Mouse (Mus musculus) hindbrain, embryonic 16.5 days (tissue): ENCODE data around the gene Ptgfrn. TPM values are rescaled to one million over a fixed set of nuclear protein-coding genes. Genes with fewer than 3 reads are reported as not detected.

Experiments used
- ATAC-seq: fragments of 200-750 bp; cut with Nextera tagmentation; 2 replicates; pipeline ENCODE4 v1.8.0; 2017; ENCODE audit warnings: moderate TSS enrichment, moderate library complexity
- H3K27ac ChIP-seq: fragments of 300-500 bp; sonication (generic); 2 replicates; pipeline ENCODE4 v1.5.1; 2014; ENCODE audit warnings: low read depth, mild to moderate bottlenecking, control low read depth, low read length, moderate library complexity
- H3K27me3 ChIP-seq: fragments of 300-500 bp; sonication (generic); replicated peaks from 2 replicates; pipeline ENCODE4 v1.6.1; 2014; ENCODE audit warnings: low read length; ENCODE audit not compliant: control insufficient read depth, insufficient read depth
- H3K36me3 ChIP-seq: fragments of 300-500 bp; sonication (generic); 2 replicates; pipeline ENCODE4 v1.6.1; 2014; ENCODE audit warnings: mild to moderate bottlenecking, low read length, moderate library complexity, mixed read lengths; ENCODE audit not compliant: control insufficient read depth, insufficient read depth
- H3K4me1 ChIP-seq: fragments of 300-500 bp; sonication (generic); 2 replicates; pipeline ENCODE4 v1.6.1; 2014; ENCODE audit warnings: low read depth, low read length; ENCODE audit not compliant: control insufficient read depth, insufficient read depth
- H3K4me2 ChIP-seq: fragments of 300-500 bp; sonication (generic); 2 replicates; pipeline ENCODE4 v1.6.1; 2014; ENCODE audit warnings: mild to moderate bottlenecking, low read length, control low read depth, moderate library complexity
- H3K4me3 ChIP-seq: fragments of 300-500 bp; sonication (generic); 2 replicates; pipeline ENCODE4 v1.5.1; 2014; ENCODE audit warnings: mild to moderate bottlenecking, low read length, control low read depth, moderate library complexity
- H3K9ac ChIP-seq: fragments of 300-500 bp; sonication (generic); 2 replicates; pipeline ENCODE4 v1.6.1; 2014; ENCODE audit warnings: low read depth, mild to moderate bottlenecking, control low read depth, low read length, moderate library complexity
- H3K9me3 ChIP-seq: fragments of 300-500 bp; sonication (generic); 2 replicates; pipeline ENCODE4 v1.6.1; 2014; ENCODE audit warnings: mild to moderate bottlenecking, low read length, moderate library complexity; ENCODE audit not compliant: control insufficient read depth
- WGBS: fragments of 180-500 bp; shearing (Covaris S2); extraction: QIAGEN DNeasy Blood & Tissue Kit; methylation state at CpG from one replicate; pipeline ENCODE4 v1.1.7; 2014; 5-methylcytosine and 5-hydroxymethylcytosine counted together
- polyA plus RNA-seq: library from polyadenylated mRNA; unstranded; fragments of >200 nt; fragmentation: Nextera tagmentation; extraction: Ambion mirVana; gene quantifications from 2 replicates; pipeline ENCODE4 v1.2.1, GENCODE M21; 2015

Gene Ptgfrn
- polyA plus RNA-seq, 1 experiment from 2014 or later = 3.1 TPM

DNA sequence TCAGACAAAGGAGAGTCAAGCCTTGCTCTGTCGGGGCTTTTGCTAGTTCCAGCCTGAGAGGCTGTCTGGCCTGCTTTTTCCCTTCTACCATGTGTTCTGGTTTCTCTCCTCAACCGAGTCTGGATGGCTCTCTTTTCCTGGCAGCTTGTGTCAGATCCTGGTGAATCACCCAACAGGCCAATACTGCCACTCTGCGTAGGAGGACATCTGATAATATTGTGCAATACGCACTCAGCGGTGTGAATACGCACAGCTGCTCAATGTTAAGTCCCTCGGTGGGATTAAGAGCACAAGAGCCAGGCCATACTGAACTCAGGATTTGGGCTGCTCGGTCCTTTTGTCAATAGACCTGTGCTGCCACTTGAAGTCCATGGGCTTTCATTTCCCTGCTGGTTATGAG, 31.8 kb upstream of the Ptgfrn start:
- Histone ChIP-seq H3K4me1 (peaks cover 13% of the 10 kb centered on the region), H3K27me3 (no peaks in the 10 kb centered on the region), H3K4me3 (no peak overlapping the region), H3K9ac (no peak overlapping the region), H3K36me3 (no peaks in the 10 kb centered on the region), H3K9me3 (no peaks in the 10 kb centered on the region), H3K27ac (no peak overlapping the region), H3K4me2 (no peak overlapping the region)
- ATAC-seq = no peak
- whole genome bisulfite sequencing = 86% methylated on average over 8 of the region's 8 CpGs

DNA sequence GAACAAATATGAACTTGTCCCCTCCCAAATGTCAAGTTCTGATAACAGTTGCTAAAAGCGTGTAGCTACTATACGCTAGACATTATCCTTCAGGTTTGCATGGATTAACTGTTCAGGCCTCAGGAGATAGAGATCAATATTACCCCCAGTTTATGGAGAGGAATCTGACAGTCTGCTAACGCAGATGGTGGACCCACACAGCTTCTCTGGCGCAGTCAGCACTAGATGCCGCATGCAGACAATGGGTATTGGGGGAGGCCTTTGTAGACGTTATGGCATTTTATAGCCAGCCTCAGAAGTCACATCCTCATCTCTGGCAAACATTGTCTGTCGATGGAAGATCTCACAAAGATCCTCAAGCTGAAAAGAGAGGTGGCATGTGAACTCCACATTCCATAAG, 29.9 kb upstream of the Ptgfrn start:
- ATAC-seq = no peak
- WGBS = 90% methylated on average over 7 of the region's 7 CpGs
- H3K9ac ChIP-seq = no peak overlapping the region

DNA sequence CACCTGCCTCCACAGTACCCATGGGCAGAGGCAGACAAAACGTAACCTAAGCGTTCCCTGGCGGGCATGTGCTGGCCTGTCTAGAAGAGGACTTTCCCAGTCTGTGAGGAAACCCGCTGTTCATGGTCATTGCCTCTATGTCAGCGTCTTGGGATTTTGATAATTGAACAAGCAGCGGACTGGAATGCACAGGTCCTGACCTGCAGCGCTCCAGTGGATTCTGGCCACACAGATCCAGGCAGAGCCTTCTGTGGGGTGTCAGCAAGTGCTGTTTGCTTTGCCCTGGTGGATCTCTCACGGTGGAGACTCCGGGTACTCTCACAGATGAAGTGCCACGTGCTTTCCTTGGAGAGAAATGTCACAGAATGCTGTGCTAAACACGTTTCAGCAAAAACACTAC, 26.4 kb upstream of the Ptgfrn start:
- no peak overlapping the region for H3K27ac ChIP-seq
- no peaks in the 10 kb centered on the region for H3K27me3 ChIP-seq
- H3K9ac ChIP-seq = no peak overlapping the region
- H3K9me3 ChIP-seq = no peaks in the 10 kb centered on the region
- H3K36me3 ChIP-seq = no peaks in the 10 kb centered on the region
- no peaks in the 10 kb centered on the region for H3K4me1 ChIP-seq
- 36% methylated on average over 11 of the region's 11 CpGs for WGBS
- no peak overlapping the region for H3K4me3 ChIP-seq
- ATAC-seq = peak; percentile 50; the same call in 1 of the 2 replicates
- no peak overlapping the region for H3K4me2 ChIP-seq

More for the DNA sequence above, 29.9 kb upstream of the Ptgfrn start:
- H3K36me3 ChIP-seq = no peaks in the 10 kb centered on the region
- H3K27ac ChIP-seq = no peak overlapping the region
- H3K9me3 ChIP-seq = no peaks in the 10 kb centered on the region
- H3K4me3 ChIP-seq = no peak overlapping the region
- peaks cover 7% of the 10 kb centered on the region; the same call in 1 of the 2 replicates for H3K4me1 ChIP-seq
- no peak overlapping the region for H3K4me2 ChIP-seq
- no peaks in the 10 kb centered on the region for H3K27me3 ChIP-seq

DNA sequence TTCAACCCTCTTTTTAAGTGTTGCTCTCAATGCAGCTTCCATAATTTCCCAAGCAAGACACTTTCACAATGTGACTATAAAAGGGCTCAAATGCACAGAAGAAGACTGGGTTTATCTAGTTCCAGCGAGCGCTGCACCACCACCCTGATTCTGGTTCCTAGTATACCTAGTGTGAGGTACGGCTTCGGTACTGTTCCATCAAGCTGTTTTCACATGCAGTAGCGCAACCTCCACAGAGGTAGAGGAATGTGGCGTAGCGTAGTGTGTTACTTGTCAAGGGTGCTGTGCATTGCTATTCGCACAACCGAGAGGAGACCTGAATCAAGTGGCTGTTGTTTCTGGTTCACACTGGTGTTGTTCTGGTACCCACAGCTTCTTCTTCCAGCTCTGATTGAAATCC, 24.8 kb upstream of the Ptgfrn start:
- Histone ChIP-seq H3K4me1 (no peaks in the 10 kb centered on the region; the same call in 1 of the 2 replicates), H3K36me3 (no peaks in the 10 kb centered on the region), H3K9me3 (no peaks in the 10 kb centered on the region), H3K9ac (no peak overlapping the region), H3K27ac (no peak overlapping the region), H3K4me2 (no peak overlapping the region), H3K27me3 (no peaks in the 10 kb centered on the region), H3K4me3 (no peak overlapping the region)
- 96% methylated on average over 9 of the region's 9 CpGs for WGBS
- no peak for ATAC-seq

DNA sequence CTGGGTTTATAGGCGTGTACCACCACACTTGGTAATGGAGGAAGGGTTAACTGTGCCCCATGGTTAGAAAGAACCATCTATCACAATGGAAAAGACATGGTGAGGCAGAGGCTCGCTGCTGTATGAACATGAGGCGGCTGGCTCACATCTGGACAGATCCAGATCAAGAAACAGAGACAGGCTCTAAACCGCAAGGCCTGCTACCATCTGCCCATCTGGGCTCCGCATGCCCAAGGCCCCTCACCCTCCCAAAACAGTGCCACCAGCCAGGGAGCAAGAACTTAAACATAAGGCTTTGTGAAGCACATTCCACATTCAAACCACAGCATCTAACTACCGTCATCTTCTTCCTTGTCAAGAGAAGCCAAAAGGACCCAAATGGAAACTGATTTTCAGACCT, 22.9 kb upstream of the Ptgfrn start:
- Histone ChIP-seq H3K4me2 (no peak overlapping the region), H3K27ac (no peak overlapping the region), H3K4me3 (no peak overlapping the region), H3K9ac (no peak overlapping the region), H3K9me3 (no peaks in the 10 kb centered on the region), H3K36me3 (no peaks in the 10 kb centered on the region), H3K27me3 (no peaks in the 10 kb centered on the region), H3K4me1 (no peaks in the 10 kb centered on the region; the same call in 1 of the 2 replicates)
- WGBS = 97% methylated on average over 6 of the region's 6 CpGs
- ATAC-seq = no peak

DNA sequence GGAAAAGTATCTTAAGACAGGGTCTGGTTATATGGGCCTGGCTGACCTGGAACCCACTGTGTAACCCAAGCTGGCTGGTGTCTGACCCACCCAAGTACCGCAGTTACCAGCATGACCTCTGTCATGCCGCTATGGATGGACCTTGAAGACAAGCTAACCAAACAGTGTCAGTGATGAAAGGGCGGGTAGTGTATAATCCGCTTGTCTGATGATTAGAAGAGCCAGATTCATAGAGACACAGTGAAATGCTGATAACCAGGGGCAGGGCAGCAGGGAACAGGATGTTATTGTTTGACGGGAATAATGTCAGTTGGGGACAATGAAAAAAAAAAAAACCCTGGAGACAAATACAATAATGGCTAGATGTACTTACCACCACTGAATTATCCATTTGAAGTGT, 21.7 kb upstream of the Ptgfrn start:
- H3K9me3 ChIP-seq = no peaks in the 10 kb centered on the region
- H3K9ac ChIP-seq = no peak overlapping the region
- no peaks in the 10 kb centered on the region; the same call in 1 of the 2 replicates for H3K4me1 ChIP-seq
- H3K4me3 ChIP-seq = no peak overlapping the region
- H3K36me3 ChIP-seq = no peaks in the 10 kb centered on the region
- no peak overlapping the region for H3K27ac ChIP-seq
- ATAC-seq = no peak
- no peak overlapping the region for H3K4me2 ChIP-seq
- no peaks in the 10 kb centered on the region for H3K27me3 ChIP-seq
- 87% methylated on average over 5 of the region's 5 CpGs for WGBS

DNA sequence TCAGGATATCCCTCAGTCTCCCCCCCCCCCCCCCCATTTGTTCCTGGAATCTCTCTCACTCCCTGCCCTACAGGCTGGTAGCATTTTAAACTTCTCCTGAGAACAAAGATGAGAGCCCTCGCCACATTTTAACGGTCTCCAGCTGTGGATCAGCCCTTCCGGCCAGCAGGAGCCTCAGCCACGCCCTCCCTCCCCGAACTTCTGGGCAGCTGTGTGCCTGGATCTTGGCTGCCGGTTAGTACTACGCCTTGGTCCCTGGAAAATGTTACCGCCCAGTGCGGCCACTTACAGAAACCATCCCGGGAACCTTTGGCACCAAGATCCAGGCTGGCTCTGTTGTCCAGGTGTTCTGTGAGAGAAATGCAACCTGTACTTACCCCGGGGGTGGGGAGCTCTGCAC, 20.4 kb upstream of the Ptgfrn start:
- H3K4me1 ChIP-seq = no peaks in the 10 kb centered on the region; the same call in 1 of the 2 replicates
- H3K4me3 ChIP-seq = no peak overlapping the region
- no peaks in the 10 kb centered on the region for H3K9me3 ChIP-seq
- 0 out of 2 replicates have a peak overlapping the region, but pooled peaks have one; percentile 8 for H3K4me2 ChIP-seq
- no peaks in the 10 kb centered on the region for H3K36me3 ChIP-seq
- no peak overlapping the region for H3K9ac ChIP-seq
- ATAC-seq = no peak
- no peaks in the 10 kb centered on the region for H3K27me3 ChIP-seq
- H3K27ac ChIP-seq = no peak overlapping the region; the same call in 1 of the 2 replicates
- 4% methylated on average over 11 of the region's 11 CpGs for WGBS

DNA sequence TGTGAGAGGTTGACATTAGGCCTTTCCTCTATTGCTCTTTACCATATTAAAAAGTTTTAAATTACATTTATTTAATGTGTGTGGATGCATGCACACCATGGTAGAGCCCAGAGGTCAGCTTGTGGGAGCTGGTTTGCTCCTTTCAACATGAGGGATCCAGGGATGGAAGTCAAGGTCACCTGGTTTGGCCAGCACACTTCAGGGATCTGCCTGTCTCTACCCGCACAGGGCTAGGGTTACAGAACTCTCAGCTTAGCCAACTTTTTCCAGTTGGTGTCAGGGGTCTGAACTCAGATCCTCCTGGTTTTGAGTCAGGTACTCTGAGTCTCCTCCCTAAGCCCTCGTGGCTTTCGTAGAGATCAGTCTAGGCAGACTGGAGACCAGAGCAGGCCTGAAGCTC, 19.5 kb upstream of the Ptgfrn start:
- Histone ChIP-seq H3K4me3 (no peak overlapping the region), H3K27me3 (no peaks in the 10 kb centered on the region), H3K9me3 (no peaks in the 10 kb centered on the region), H3K27ac (no peak overlapping the region), H3K36me3 (no peaks in the 10 kb centered on the region), H3K4me1 (no peaks in the 10 kb centered on the region; the same call in 1 of the 2 replicates), H3K4me2 (no peak overlapping the region), H3K9ac (no peak overlapping the region)
- WGBS = 88% methylated on average over 3 of the region's 3 CpGs
- ATAC-seq = no peak

DNA sequence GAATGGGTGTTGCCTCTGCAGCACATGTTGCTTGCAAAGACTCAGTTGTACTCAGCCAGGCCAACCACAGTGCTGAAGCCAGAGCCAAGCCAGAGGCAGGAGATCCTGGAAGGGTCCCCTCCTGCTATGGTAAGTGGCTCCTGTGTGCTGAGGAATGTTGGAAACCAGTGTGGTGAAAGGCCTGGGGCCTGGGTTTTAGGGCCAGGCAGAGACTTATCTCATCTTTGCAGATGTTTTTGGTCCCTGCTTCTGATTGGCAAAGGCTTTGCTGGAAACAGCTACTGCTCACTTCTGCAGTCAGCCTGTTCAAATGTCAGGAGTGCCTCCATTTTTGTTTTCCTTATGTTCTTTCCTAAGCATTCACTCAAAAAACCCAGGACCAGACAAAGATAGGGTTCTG, 19.0 kb upstream of the Ptgfrn start:
- H3K27ac ChIP-seq = no peak overlapping the region
- H3K9me3 ChIP-seq = no peaks in the 10 kb centered on the region
- no peak overlapping the region for H3K4me3 ChIP-seq
- no peaks in the 10 kb centered on the region for H3K36me3 ChIP-seq
- H3K9ac ChIP-seq = no peak overlapping the region
- no peaks in the 10 kb centered on the region; the same call in 1 of the 2 replicates for H3K4me1 ChIP-seq
- no peaks in the 10 kb centered on the region for H3K27me3 ChIP-seq
- no peak for ATAC-seq
- no peak overlapping the region for H3K4me2 ChIP-seq

DNA sequence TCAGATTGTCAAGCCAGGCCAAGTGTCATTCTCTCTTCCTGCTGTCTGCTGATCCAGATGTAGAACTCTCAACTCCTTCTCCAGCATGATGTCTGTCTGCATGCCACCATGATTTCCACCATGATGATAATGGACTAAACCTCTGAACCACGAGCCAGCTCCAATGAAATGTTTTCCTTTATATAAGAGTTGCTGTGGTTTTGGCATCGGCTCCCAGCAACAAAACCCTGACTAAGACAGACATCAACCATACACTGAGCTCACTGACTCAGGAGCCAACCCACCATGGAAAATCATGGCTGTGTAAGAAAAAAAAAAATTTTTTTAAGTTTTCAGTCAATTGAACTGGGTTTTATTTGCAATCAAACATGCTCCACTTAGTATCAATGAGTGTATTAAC, 17.7 kb upstream of the Ptgfrn start:
- Histone ChIP-seq H3K27ac (no peak overlapping the region), H3K9me3 (no peaks in the 10 kb centered on the region), H3K4me2 (no peak overlapping the region), H3K27me3 (no peaks in the 10 kb centered on the region), H3K9ac (no peak overlapping the region), H3K36me3 (no peaks in the 10 kb centered on the region), H3K4me1 (no peaks in the 10 kb centered on the region; the same call in 1 of the 2 replicates), H3K4me3 (no peak overlapping the region)
- WGBS = 73% methylated on average over 2 of the region's 2 CpGs
- no peak for ATAC-seq
